Mouse (Mus musculus): ENCODE measurements around the gene Hapln4.

GRCm38 (mm10) chr8:70117611-70118010 is 34.4 kb downstream of the Hapln4 start:
- TF ChIP-seq MAX (IDR thresholded peaks at IDR 0.05; ENCODE audit: low read length) (no peak), SIN3A (IDR thresholded peaks at IDR 0.05; ENCODE audit: low read length) (peak; percentile 95)

Measured in CH12.LX (cell line).